ENCODE assay signal across 9 mouse cellular contexts in the genomic region with DNA sequence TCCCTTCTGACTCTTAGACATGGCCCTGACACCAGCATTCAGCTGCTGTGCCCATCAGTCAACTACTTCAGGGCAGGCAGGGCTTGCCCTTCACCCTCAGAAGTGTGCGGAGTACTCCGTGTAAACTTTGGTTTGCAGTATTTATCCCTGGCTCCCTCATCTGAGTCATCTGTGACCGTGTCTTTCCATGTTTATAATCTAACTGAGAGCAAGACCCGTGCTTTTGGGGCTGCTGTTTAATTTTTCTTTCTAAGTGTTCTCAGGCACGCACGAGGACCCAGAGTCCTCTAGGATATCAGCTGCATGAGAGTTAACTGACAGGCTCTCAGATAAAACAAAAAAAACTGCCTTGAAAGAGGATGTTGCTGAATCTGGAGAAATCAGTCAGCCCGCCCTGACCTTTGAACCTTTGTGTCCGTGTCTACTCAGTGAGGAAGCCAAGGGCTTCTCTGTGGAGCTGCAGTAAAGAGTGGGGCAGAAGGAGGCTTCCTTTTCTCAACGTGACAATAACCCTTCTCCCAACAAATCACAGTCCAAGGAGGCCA. TPM values are rescaled to one million over a fixed set of nuclear protein-coding genes. Genes with fewer than 3 reads are reported as not detected.
A peak's percentile ranks its signal among the peaks of the same experiment; 100 is the strongest.
DNase-seq lines count a peak whose midpoint lies in the region; ATAC-seq and TF ChIP-seq lines count a peak whose summit lies in the region.
"Had no signal": no experiment of that assay in that cellular context is flagged by ENCODE, and none has a peak within 500 bp of the region (broad histone marks: within the 10 kb centered on the region; RNA-seq: fewer than 3 reads in every experiment).

No protein-coding gene starts in this region.

- no peaks in the 10 kb centered on the region; the same call in 1 of the 2 replicates for H3K36me3 ChIP-seq in intestine, embryonic 15.5 days
- 0 out of 2 replicates have a peak, but pooled peaks cover under 1% of the 10 kb centered on the region for H3K36me3 ChIP-seq in lung, embryonic 14.5 days (ENCODE audit: insufficient read depth)

- no peaks in the 10 kb centered on the region for H3K27me3 ChIP-seq in intestine, embryonic 15.5 days (replicated peaks)
- H3K27me3 ChIP-seq in lung, embryonic 14.5 days (ENCODE audit: insufficient read depth, low read length): no peaks in the 10 kb centered on the region

- no peak overlapping the region for H3K4me3 ChIP-seq in gastrocnemius, adult 2 months
- H3K4me3 ChIP-seq in intestine, embryonic 15.5 days (replicated peaks): no peak overlapping the region
- H3K4me3 ChIP-seq in lung, embryonic 14.5 days (ENCODE audit: low read depth, low read length): no peak overlapping the region

- no peak for TF ChIP-seq CTCF in gastrocnemius, adult 2 months (IDR thresholded peaks at IDR 0.05)
- no peak for TF ChIP-seq CTCF in lung, embryonic 14.5 days (IDR thresholded peaks at IDR 0.05; ENCODE audit: low read depth)

- intact Hi-C loops in gastrocnemius, adult 2 months (cut with DNase I): loop anchor here (10.0 kb wide), 1 partner anchor 101 kb away; no protein-coding TSS in a partner anchor

- H3K27ac ChIP-seq in gastrocnemius, adult 2 months: peak overlapping the region; percentile 53
- H3K27ac ChIP-seq in intestine, embryonic 15.5 days: peak overlapping the region; percentile 85
- peak overlapping the region; percentile 80 for H3K27ac ChIP-seq in lung, embryonic 14.5 days (ENCODE audit: low read depth)

- 12% methylated on average over 9 of the region's 9 CpGs for WGBS in intestine, embryonic 15.5 days
- WGBS in lung, embryonic 14.5 days: 4% methylated on average over 9 of the region's 9 CpGs

- no peak for DNase-seq in gastrocnemius, adult 2 months
- no peak for DNase-seq in gastrocnemius, adult 8-10 months (ENCODE audit: low spot score in 2 of 2)
- peak; percentile 53 for DNase-seq in adrenal gland, postnatal 14 days
- peak; percentile 65 for DNase-seq in lung, embryonic 14.5 days
- DNase-seq in cerebellum, adult 11-12 months: no peak

- H3K9ac ChIP-seq in intestine, embryonic 15.5 days: no peak overlapping the region
- no peak overlapping the region for H3K9ac ChIP-seq in lung, embryonic 14.5 days

- peaks cover 30% of the 10 kb centered on the region for H3K4me1 ChIP-seq in intestine, embryonic 15.5 days (replicated peaks)
- H3K4me1 ChIP-seq in lung, embryonic 14.5 days (ENCODE audit: insufficient read depth): peaks cover 24% of the 10 kb centered on the region

- H3K9me3 ChIP-seq in intestine, embryonic 15.5 days: no peaks in the 10 kb centered on the region
- no peaks in the 10 kb centered on the region for H3K9me3 ChIP-seq in lung, embryonic 14.5 days (ENCODE audit: low read depth, low read length)

- peak; percentile 89 for ATAC-seq in intestine, embryonic 15.5 days
- ATAC-seq in lung, embryonic 14.5 days (ENCODE audit: insufficient read depth): peak; percentile 59
- no peak for ATAC-seq in cerebellum, adult (ENCODE audit: insufficient number of reproducible peaks, low FRiP score, low TSS enrichment)
- no peak for ATAC-seq in CD4-positive, CD25-positive, alpha-beta regulatory T cell, adult 4 months
- ATAC-seq: forebrain, embryonic 14.5 days had no signal

- H3K4me2 ChIP-seq in intestine, embryonic 15.5 days (replicated peaks): peak overlapping the region; percentile 33
- no peak overlapping the region for H3K4me2 ChIP-seq in lung, embryonic 14.5 days

RNA-seq across cellular contexts. Expression of a gene that starts 7.7 kb away (rescaled TPM):
- 10 to 100 TPM in 1 of 2 experiments, 1 to 10 TPM in 1; 5.3 to 13.8 TPM for total RNA-seq in gastrocnemius, adult 2 months (2021)
- total RNA-seq in gastrocnemius, adult 8-10 months (2022): 1 to 10 TPM; 4.4 to 9.5 (median 8.5) TPM
- 15.2 and 28.7 TPM in 2 replicates for total RNA-seq in adrenal gland, postnatal 14 days (2021)
- 50.0 and 55.9 TPM in 2 replicates for polyA plus RNA-seq in intestine, embryonic 15.5 days (2015; fragmentation: Nextera tagmentation; extraction: Ambion mirVana)
- polyA plus RNA-seq in lung, embryonic 14.5 days (2014; fragmentation: Nextera tagmentation; extraction: Ambion mirVana): 30.3 and 35.8 TPM in 2 replicates
- polyA plus RNA-seq in CD4-positive, CD25-positive, alpha-beta regulatory T cell, adult 4 months (2017; shearing (Covaris generic)): not detected

Comparison
In these comparisons a context has a peak if more than half of its experiments do, and no peak if none do; other contexts are left out.
1. DNase-seq: peak in adrenal gland, postnatal 14 days (single experiment) and lung, embryonic 14.5 days (single experiment); none in gastrocnemius, adult 2 months (single experiment), gastrocnemius, adult 8-10 months (0 of 2) and cerebellum, adult 11-12 months (single experiment).
2. ATAC-seq: peak in intestine, embryonic 15.5 days (single experiment) and lung, embryonic 14.5 days (single experiment); none in cerebellum, adult (single experiment) and CD4-positive, CD25-positive, alpha-beta regulatory T cell, adult 4 months (single experiment).
3. Peak in every context shown above with its lines, with median percentiles within 50 percentile points of each other: H3K27ac ChIP-seq.